Mouse (Mus musculus) left cerebral cortex, postnatal 14 days (tissue): Measurements from ENCODE around the gene Pgam2. TPM values are rescaled to one million over a fixed set of nuclear protein-coding genes. Genes with fewer than 3 reads are reported as not detected.
A peak's percentile ranks its signal among the peaks of the same experiment; 100 is the strongest.

ENCODE experiments used
- DNase-seq, 2 experiments: peaks; one replicate each; pipeline ENCODE4 v3.0.0; 2021 to 2022; ENCODE audit warnings: low spot score in 2 of 2, mixed read lengths in 1 of 2
- intact Hi-C: fragments of 180-260 bp; cut with DNase I; formaldehyde crosslinking; loops from one replicate; pipeline ENCODE4 v1.15.1; 2025
- total RNA-seq, 2 experiments: library from RNA; stranded (reverse); gene quantifications; 2 replicates each; pipeline ENCODE4 v1.2.3; 2021

Pgam2 gene
- total RNA-seq, 2 experiments from 2014 or later, result 11.6 to 13.9 TPM

DNA sequence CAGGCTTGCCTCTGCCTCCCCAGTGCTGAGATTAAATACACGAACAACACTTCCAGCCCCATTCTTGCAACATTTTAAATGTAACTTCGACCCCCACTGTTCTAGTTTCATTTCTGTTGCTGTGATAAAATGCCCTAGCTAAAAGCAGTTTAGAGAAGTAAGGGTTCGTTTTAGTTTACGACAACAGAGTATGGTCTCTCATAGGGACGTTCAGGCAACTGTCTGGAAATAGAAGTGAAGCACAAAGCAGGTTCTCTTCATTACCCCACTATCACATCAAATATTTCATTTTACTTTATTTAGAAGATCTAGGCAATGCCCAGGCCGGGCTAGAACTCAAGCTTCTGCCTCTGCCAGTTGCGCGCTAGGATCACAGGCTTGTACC is 15.9 kb downstream of the Pgam2 start:
- no peak for DNase-seq
- intact Hi-C loops, result loop anchor here (5.0 kb wide), 1 partner anchor 90 kb away; the partner anchor contains the start of gene Pold2

DNA sequence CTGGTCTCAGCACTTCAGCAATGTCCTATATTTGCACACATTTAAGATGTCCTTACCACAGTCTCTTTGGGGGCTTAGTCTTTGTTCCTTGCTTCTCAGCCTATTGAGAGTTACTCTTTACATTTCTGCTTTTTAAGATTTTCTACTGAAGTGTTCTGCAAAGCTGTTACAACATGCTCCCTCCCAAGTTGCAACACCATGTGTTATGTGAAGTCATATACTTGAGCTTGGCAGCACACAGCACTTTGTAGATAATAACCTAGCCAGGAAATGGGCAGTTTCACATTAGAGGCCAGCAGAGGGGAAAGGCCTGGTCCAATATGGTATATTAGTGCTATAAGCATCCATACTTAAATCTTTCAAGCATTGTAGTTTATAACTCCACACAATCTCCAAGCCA is 17.8 kb downstream of the Pgam2 start:
- intact Hi-C loops, result loop anchor here (5.0 kb wide), 1 partner anchor 92 kb away; the partner anchor contains the start of gene Pold2

GRCm38 (mm10) chr11:5782199-5782944 is 21.2 kb downstream of the Pgam2 start:
- DNase-seq, result no peak
- intact Hi-C loops, result no loop called here

More for the DNA sequence above, 17.8 kb downstream of the Pgam2 start:
- DNase-seq, result no peak

DNA sequence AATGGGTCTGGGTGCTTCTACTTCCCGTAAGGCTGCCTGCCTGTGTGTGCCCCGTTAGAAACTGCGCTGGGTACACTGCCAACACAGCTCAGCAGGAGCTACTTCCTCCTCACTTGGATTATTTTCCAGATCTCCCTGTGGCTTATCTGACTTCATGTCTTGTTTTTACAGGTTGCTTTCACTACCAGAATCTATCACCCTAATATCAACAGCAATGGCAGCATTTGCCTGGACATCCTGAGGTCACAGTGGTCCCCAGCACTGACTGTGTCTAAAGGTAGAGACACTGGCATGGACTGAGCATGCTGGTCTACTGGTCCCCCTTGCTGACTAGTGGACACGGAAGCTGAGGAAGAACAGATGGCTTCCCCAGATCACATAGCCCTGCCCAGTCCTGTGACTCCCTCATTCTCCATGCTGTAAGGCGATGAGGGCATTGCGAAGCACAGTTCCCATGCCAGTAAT is 23.5 kb downstream of the Pgam2 start:
- intact Hi-C loops, result no loop called here
- DNase-seq, result no peak

GRCm38 (mm10) chr11:5778481-5778880 is 25.1 kb downstream of the Pgam2 start:
- intact Hi-C loops, result no loop called here
- DNase-seq, result no peak

DNA sequence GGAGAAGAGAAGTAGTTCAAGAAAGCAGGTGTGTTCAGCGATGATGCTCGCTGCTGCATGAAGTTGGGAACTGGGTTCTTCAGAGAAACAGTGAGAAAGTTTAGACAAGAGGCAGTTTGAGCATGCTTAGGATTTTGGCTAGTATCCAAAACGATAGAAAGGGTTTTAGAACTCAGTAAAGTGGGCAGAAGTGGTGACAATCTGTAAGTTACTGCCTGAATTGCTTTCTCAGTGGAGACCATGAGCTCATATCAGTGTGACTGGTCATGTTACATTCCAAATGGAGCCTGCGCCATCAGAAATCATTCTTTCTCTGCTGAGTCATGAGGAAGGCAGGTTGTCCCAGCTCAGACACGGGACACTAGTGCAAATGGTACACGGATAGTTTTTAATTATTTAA is 37.5 kb downstream of the Pgam2 start:
- intact Hi-C loops, result no loop called here
- no peak for DNase-seq

GRCm38 (mm10) chr11:5762633-5762982 is 40.9 kb downstream of the Pgam2 start:
- intact Hi-C loops, result no loop called here
- no peak for DNase-seq

- DNase-seq, result peak; percentile 86 to 90
Measured at GRCm38 (mm10) chr11:5761820-5762632, 41.5 kb downstream of the Pgam2 start, which contains the start of gene Urgcp. Gene Urgcp, minus strand, starts transcription at chr11:5762376.

GRCm38 (mm10) chr11:5753755-5754154 is 49.8 kb downstream of the Pgam2 start:
- DNase-seq, result no peak
- intact Hi-C loops, result no loop called here

More at GRCm38 (mm10) chr11:5761820-5762632, 41.5 kb downstream of the Pgam2 start, which contains the start of gene Urgcp:
- intact Hi-C loops, result no loop called here

Other genes with a start within 250 kb of the Pgam2 start
- not detected for gene Ankrd36, start 234.0 kb downstream of the Pgam2 start, total RNA-seq
- 10 to 100 TPM; 88.4 to 89.7 TPM for gene Mrps24, start 88.1 kb downstream of the Pgam2 start, total RNA-seq
- gene Urgcp, start 41.4 kb downstream of the Pgam2 start, total RNA-seq, result 10 to 100 TPM; 55.9 to 60.8 TPM
- 10 to 100 TPM; 78.4 to 79.8 TPM for gene Dbnl, start 15.2 kb downstream of the Pgam2 start, total RNA-seq
- gene Polm, start 34.3 kb upstream of the Pgam2 start, total RNA-seq, result 1 to 10 TPM; 7.0 to 7.7 TPM
- 10 to 100 TPM; 15.2 to 18.6 TPM for gene Aebp1, start 58.2 kb upstream of the Pgam2 start, total RNA-seq
- gene Pold2, start 74.6 kb upstream of the Pgam2 start, total RNA-seq, result 10 to 100 TPM; 19.4 to 21.2 TPM
- not detected for gene Myl7, start 95.0 kb upstream of the Pgam2 start, total RNA-seq
- 1 to 10 TPM; 1.6 to 2.1 TPM for gene Gck, start 146.3 kb upstream of the Pgam2 start, total RNA-seq
- gene Ykt6, start 152.0 kb upstream of the Pgam2 start, total RNA-seq, result 100 to 1,000 TPM in 1 of 2 experiments, 10 to 100 TPM in 1; 99.6 to 108 TPM